Mouse (Mus musculus) embryonic facial prominence, embryonic 14.5 days (tissue): ENCODE data around the gene Pip5k1b. TPM values are rescaled to one million over a fixed set of nuclear protein-coding genes. Genes with fewer than 3 reads are reported as not detected.

Experiments used
- ATAC-seq: fragments of 200-750 bp; cut with Nextera tagmentation; 2 replicates; pipeline ENCODE4 v1.8.0; 2017; ENCODE audit warnings: low read depth, moderate number of reproducible peaks, moderate TSS enrichment
- DNase-seq: peaks from one replicate; pipeline ENCODE4 v3.0.0-alpha.2; 2015; ENCODE audit warnings: low spot score
- H3K27ac ChIP-seq: fragments of 300-500 bp; sonication (generic); replicated peaks from 2 replicates; pipeline ENCODE4 v1.5.1; 2014; ENCODE audit warnings: low read depth, mild to moderate bottlenecking, low read length, moderate library complexity
- H3K27me3 ChIP-seq: fragments of 300-500 bp; sonication (generic); replicated peaks from 2 replicates; pipeline ENCODE4 v1.6.1; 2014; ENCODE audit warnings: low read length; ENCODE audit not compliant: control insufficient read depth, insufficient read depth
- H3K36me3 ChIP-seq: fragments of 300-500 bp; sonication (generic); 2 replicates; pipeline ENCODE4 v1.6.1; 2014; ENCODE audit warnings: low read length, mixed read lengths; ENCODE audit not compliant: control insufficient read depth, insufficient read depth
- H3K4me1 ChIP-seq: fragments of 300-500 bp; sonication (generic); 2 replicates; pipeline ENCODE4 v1.6.1; 2014; ENCODE audit warnings: antibody characterized with exemption, low read length; ENCODE audit not compliant: control insufficient read depth, insufficient read depth
- H3K4me2 ChIP-seq: fragments of 300-500 bp; sonication (generic); 2 replicates; pipeline ENCODE4 v1.6.1; 2014; ENCODE audit warnings: low read depth, mild to moderate bottlenecking, low read length, moderate library complexity, mixed read lengths
- H3K4me3 ChIP-seq: fragments of 300-500 bp; sonication (generic); 2 replicates; pipeline ENCODE4 v1.5.1; 2014; ENCODE audit warnings: low read depth, mild to moderate bottlenecking, low read length
- H3K9ac ChIP-seq: fragments of 300-500 bp; sonication (generic); 2 replicates; pipeline ENCODE4 v1.6.1; 2014; ENCODE audit warnings: low read depth, mild to moderate bottlenecking, low read length, moderate library complexity, mixed read lengths
- H3K9me3 ChIP-seq: fragments of 300-500 bp; sonication (generic); 2 replicates; pipeline ENCODE4 v1.6.1; 2016; ENCODE audit warnings: low read length; ENCODE audit not compliant: control insufficient read depth
- WGBS: fragments of 180-500 bp; shearing (Covaris S2); extraction: QIAGEN DNeasy Blood & Tissue Kit; methylation state at CpG from one replicate; pipeline ENCODE4 v1.1.7; 2014; 5-methylcytosine and 5-hydroxymethylcytosine counted together
- polyA plus RNA-seq: library from polyadenylated mRNA; unstranded; fragments of >200 nt; fragmentation: Nextera tagmentation; extraction: Ambion mirVana; gene quantifications from 2 replicates; pipeline ENCODE4 v1.2.1, GENCODE M21; 2014

The Pip5k1b gene
- polyA plus RNA-seq, 1 experiment from 2014 or later: 1.6 TPM

- no peaks in the 10 kb centered on the region for H3K4me1 ChIP-seq
- ATAC-seq: no peak
- no peaks in the 10 kb centered on the region for H3K27me3 ChIP-seq
- H3K4me2 ChIP-seq: no peak overlapping the region
- no peak overlapping the region for H3K9ac ChIP-seq
- no peaks in the 10 kb centered on the region for H3K36me3 ChIP-seq
- 80% methylated on average over 4 of the region's 4 CpGs for WGBS
- no peak overlapping the region for H3K27ac ChIP-seq
- H3K9me3 ChIP-seq: no peaks in the 10 kb centered on the region
- DNase-seq: no peak
- no peak overlapping the region for H3K4me3 ChIP-seq
Measured at GRCm38 (mm10) chr19:24439715-24440114, 116.0 kb downstream of the Pip5k1b start.

DNA sequence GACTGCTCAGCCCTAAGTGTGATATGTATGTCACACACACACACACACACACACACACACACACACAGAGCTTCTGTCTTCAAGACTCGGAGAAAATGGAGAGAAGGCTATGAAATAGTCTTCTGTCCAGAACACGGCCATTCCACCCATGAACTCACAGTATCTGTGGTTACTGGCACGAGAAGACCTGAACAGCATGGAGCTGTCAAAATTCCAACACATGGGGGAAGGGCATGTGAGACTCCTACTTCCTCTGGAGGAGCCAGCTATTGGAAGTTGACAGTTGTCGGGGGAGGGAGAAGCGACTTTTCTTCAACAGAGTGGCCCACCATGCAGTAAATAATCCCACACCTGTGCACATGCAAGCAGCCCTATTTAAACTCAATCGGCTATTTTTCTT, 121.4 kb downstream of the Pip5k1b start:
- Histone ChIP-seq H3K27me3 (no peaks in the 10 kb centered on the region), H3K27ac (no peak overlapping the region), H3K9ac (no peak overlapping the region), H3K4me1 (no peaks in the 10 kb centered on the region), H3K4me2 (no peak overlapping the region), H3K4me3 (no peak overlapping the region), H3K36me3 (no peaks in the 10 kb centered on the region), H3K9me3 (no peaks in the 10 kb centered on the region)
- 81% methylated on average over 6 of the region's 6 CpGs for WGBS
- no peak for DNase-seq
- no peak for ATAC-seq

GRCm38 (mm10) chr19:24432447-24432846, 123.2 kb downstream of the Pip5k1b start:
- DNase-seq (no peak), ATAC-seq (no peak)
- H3K9me3 ChIP-seq: no peaks in the 10 kb centered on the region
- H3K4me1 ChIP-seq: no peaks in the 10 kb centered on the region
- H3K4me3 ChIP-seq: no peak overlapping the region
- H3K4me2 ChIP-seq: no peak overlapping the region
- no peak overlapping the region for H3K9ac ChIP-seq
- no peaks in the 10 kb centered on the region for H3K36me3 ChIP-seq
- 86% methylated on average over 5 of the region's 5 CpGs for WGBS
- no peaks in the 10 kb centered on the region for H3K27me3 ChIP-seq
- H3K27ac ChIP-seq: no peak overlapping the region

DNA sequence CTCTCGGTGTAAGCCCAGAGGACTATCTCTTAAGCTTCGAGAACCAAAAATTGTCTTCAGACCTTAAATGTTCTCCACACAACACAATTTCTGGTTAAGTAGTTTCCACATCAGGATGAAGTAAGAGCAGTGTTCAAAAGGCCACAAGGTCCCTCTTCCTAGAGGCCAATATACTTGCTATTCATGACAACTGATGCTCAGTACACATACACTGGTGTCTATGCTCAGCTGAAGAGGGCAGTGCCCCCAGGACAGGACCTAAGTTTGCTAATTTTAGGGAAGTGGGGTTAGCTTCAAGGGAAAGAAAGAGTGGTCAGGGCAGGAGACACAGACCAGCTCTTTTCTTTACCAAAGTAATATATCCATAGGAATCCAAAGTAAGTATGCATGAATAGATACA, 124.3 kb downstream of the Pip5k1b start:
- WGBS: 93% methylated on average over 2 of the region's 2 CpGs
- Histone ChIP-seq H3K27me3 (no peaks in the 10 kb centered on the region), H3K27ac (no peak overlapping the region), H3K9ac (no peak overlapping the region), H3K4me2 (no peak overlapping the region), H3K4me1 (no peaks in the 10 kb centered on the region), H3K36me3 (no peaks in the 10 kb centered on the region), H3K4me3 (no peak overlapping the region), H3K9me3 (no peaks in the 10 kb centered on the region)
- no peak for DNase-seq
- ATAC-seq: no peak

GRCm38 (mm10) chr19:24428011-24428410, 127.7 kb downstream of the Pip5k1b start:
- no peak overlapping the region for H3K9ac ChIP-seq
- H3K27me3 ChIP-seq: no peaks in the 10 kb centered on the region
- DNase-seq (no peak), ATAC-seq (no peak)
- H3K4me3 ChIP-seq: no peak overlapping the region
- H3K9me3 ChIP-seq: no peaks in the 10 kb centered on the region
- no peaks in the 10 kb centered on the region for H3K4me1 ChIP-seq
- WGBS: 92% methylated on average over 3 of the region's 3 CpGs
- no peak overlapping the region for H3K27ac ChIP-seq
- no peak overlapping the region for H3K4me2 ChIP-seq
- H3K36me3 ChIP-seq: no peaks in the 10 kb centered on the region

GRCm38 (mm10) chr19:24427258-24427657, 128.4 kb downstream of the Pip5k1b start:
- Histone ChIP-seq H3K4me2 (no peak overlapping the region), H3K27me3 (no peaks in the 10 kb centered on the region), H3K9me3 (no peaks in the 10 kb centered on the region), H3K4me1 (no peaks in the 10 kb centered on the region), H3K27ac (no peak overlapping the region), H3K4me3 (no peak overlapping the region), H3K9ac (no peak overlapping the region), H3K36me3 (no peaks in the 10 kb centered on the region)
- DNase-seq (peak; percentile 28), ATAC-seq (peak; percentile 26; the same call in 1 of the 2 replicates)
- 55% methylated on average over 4 of the region's 4 CpGs for WGBS

- H3K27ac ChIP-seq: no peak overlapping the region
- no peaks in the 10 kb centered on the region for H3K36me3 ChIP-seq
- no peaks in the 10 kb centered on the region for H3K9me3 ChIP-seq
- H3K4me1 ChIP-seq: no peaks in the 10 kb centered on the region
- no peak overlapping the region for H3K9ac ChIP-seq
- WGBS: 82% methylated on average over 7 of the region's 7 CpGs
- H3K4me2 ChIP-seq: no peak overlapping the region
- no peaks in the 10 kb centered on the region for H3K27me3 ChIP-seq
- no peak for DNase-seq
- H3K4me3 ChIP-seq: no peak overlapping the region
- 0 out of 2 replicates have a peak, but pooled peaks have one; percentile 30 for ATAC-seq
Measured at GRCm38 (mm10) chr19:24426759-24427181, 128.9 kb downstream of the Pip5k1b start.

GRCm38 (mm10) chr19:24418030-24418429, 137.6 kb downstream of the Pip5k1b start:
- 54% methylated on average over 3 of the region's 3 CpGs for WGBS
- Histone ChIP-seq H3K9me3 (no peaks in the 10 kb centered on the region), H3K4me3 (no peak overlapping the region), H3K27ac (no peak overlapping the region), H3K9ac (no peak overlapping the region), H3K4me2 (no peak overlapping the region), H3K4me1 (no peaks in the 10 kb centered on the region), H3K36me3 (no peaks in the 10 kb centered on the region), H3K27me3 (no peaks in the 10 kb centered on the region)
- DNase-seq (no peak), ATAC-seq (no peak)

DNA sequence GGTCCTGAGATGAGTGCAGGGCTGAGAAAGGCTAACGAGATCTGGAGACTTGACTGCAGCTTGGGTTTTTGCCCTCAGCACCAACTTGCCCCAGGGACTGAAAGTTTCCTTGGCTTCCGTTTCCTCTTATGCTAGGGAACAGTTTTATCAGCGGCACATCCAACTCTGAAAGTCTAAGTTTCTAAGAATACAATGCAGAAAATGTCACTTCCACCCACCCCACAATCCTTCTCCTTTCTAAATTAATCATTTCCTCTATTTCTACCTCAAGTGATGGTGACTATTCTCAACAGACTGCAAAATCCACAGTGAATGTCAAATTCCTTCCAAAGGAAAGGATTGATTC, 138.0 kb downstream of the Pip5k1b start:
- no peak overlapping the region for H3K4me2 ChIP-seq
- H3K4me1 ChIP-seq: no peaks in the 10 kb centered on the region
- no peaks in the 10 kb centered on the region for H3K27me3 ChIP-seq
- no peaks in the 10 kb centered on the region for H3K9me3 ChIP-seq
- no peak overlapping the region for H3K27ac ChIP-seq
- ATAC-seq: no peak
- no peak overlapping the region for H3K9ac ChIP-seq
- H3K4me3 ChIP-seq: no peak overlapping the region
- no peak for DNase-seq
- 64% methylated on average over 3 of the region's 3 CpGs for WGBS
- no peaks in the 10 kb centered on the region for H3K36me3 ChIP-seq
